Mouse (Mus musculus) mouse trophoblast stem cell (cell line): ENCODE results near the gene Wnt3a.

Experiments
- in situ Hi-C, 2 experiments: fragments of 300-500 bp; cut with MseI, MboI; formaldehyde crosslinking; loops; 2 replicates in 1 of 2; 3 replicates in 1 of 2; pipeline ENCODE4 v1.15.1; 2025

Gene Wnt3a

GRCm38 (mm10) chr11:59307422-59308163, 17.0 kb upstream of the Wnt3a start:
- in situ Hi-C loops, result no loop called here

- in situ Hi-C loops, result no loop called here
These were observed 16.2 kb upstream of the Wnt3a start, which contains the start of gene Wnt9a for GRCm38 (mm10) chr11:59306461-59307421. Gene Wnt9a (plus strand): TSS chr11:59306928.

- in situ Hi-C loops, result no loop called here
These were observed 15.3 kb upstream of the Wnt3a start for GRCm38 (mm10) chr11:59305821-59306215.

- in situ Hi-C loops, result no loop called here
These were observed 14.7 kb upstream of the Wnt3a start for GRCm38 (mm10) chr11:59305008-59305820.

- in situ Hi-C loops, result loop anchor here (5.0 kb wide), 1 partner anchor 174 kb away; no protein-coding TSS in a partner anchor
These were observed 12.4 kb upstream of the Wnt3a start for GRCm38 (mm10) chr11:59302700-59303569.

GRCm38 (mm10) chr11:59301053-59301452, 10.5 kb upstream of the Wnt3a start:
- in situ Hi-C loops, result loop anchor here (5.0 kb wide), 1 partner anchor 176 kb away; no protein-coding TSS in a partner anchor

- in situ Hi-C loops, result loop anchor here (5.0 kb wide), 1 partner anchor 177 kb away; no protein-coding TSS in a partner anchor
These were observed 9.6 kb upstream of the Wnt3a start for GRCm38 (mm10) chr11:59300185-59300584.

- in situ Hi-C loops, result loop anchor here (5.0 kb wide), 1 partner anchor 66 kb away; no protein-coding TSS in a partner anchor
These were observed 7.4 kb upstream of the Wnt3a start for GRCm38 (mm10) chr11:59297941-59298340.

GRCm38 (mm10) chr11:59293616-59294015, 3.1 kb upstream of the Wnt3a start:
- in situ Hi-C loops, result no loop called here

- in situ Hi-C loops, result no loop called here
These were observed 846 bp downstream of the Wnt3a start for GRCm38 (mm10) chr11:59289706-59290105.

GRCm38 (mm10) chr11:59284146-59284545, 6.4 kb downstream of the Wnt3a start:
- in situ Hi-C loops, result no loop called here

GRCm38 (mm10) chr11:59282933-59283332, 7.6 kb downstream of the Wnt3a start:
- in situ Hi-C loops, result no loop called here

GRCm38 (mm10) chr11:59282111-59282510, 8.4 kb downstream of the Wnt3a start:
- in situ Hi-C loops, result no loop called here

- in situ Hi-C loops, result no loop called here
These were observed 12.5 kb downstream of the Wnt3a start for GRCm38 (mm10) chr11:59278047-59278446.

- in situ Hi-C loops, result no loop called here
These were observed 13.7 kb downstream of the Wnt3a start for GRCm38 (mm10) chr11:59276877-59277276.

- in situ Hi-C loops, result no loop called here
These were observed 16.4 kb downstream of the Wnt3a start for GRCm38 (mm10) chr11:59274184-59274583.

GRCm38 (mm10) chr11:59266727-59267126, 23.8 kb downstream of the Wnt3a start:
- in situ Hi-C loops, result no loop called here

GRCm38 (mm10) chr11:59265154-59265813, 25.3 kb downstream of the Wnt3a start:
- in situ Hi-C loops, result no loop called here

- in situ Hi-C loops, result no loop called here
These were observed 26.0 kb downstream of the Wnt3a start for GRCm38 (mm10) chr11:59264593-59264992.
